Mouse (Mus musculus) stomach, adult 2 months (tissue): ENCODE results near the gene Gm9958. TPM values are rescaled to one million over a fixed set of nuclear protein-coding genes. Genes with fewer than 3 reads are reported as not detected.

ENCODE experiments used
- polyA plus RNA-seq: library from polyadenylated mRNA; depleted of rRNA; stranded (reverse); fragments of >200 nt; gene quantifications from 2 replicates; pipeline ENCODE4 v1.2.3, GENCODE M21; 2012; rRNA removed

Gene Gm9958
- 0.25 and 0.61 TPM in 2 replicates for polyA plus RNA-seq

DNA sequence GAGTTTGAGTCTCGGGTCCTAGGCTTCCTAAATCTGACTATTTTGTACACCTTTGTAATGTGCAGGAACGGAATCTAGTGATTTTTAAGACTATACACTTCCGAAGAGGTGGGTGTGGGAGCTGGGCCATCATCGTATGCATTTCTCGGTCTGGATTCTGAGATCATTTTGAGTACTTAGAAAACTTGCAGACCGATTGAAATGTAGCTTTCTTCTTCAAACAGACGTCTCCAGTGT lies at the start of gene Gm9958:
Gm9958 (plus strand) TSS at position 138 of the 237 bp plus-strand sequence.

DNA sequence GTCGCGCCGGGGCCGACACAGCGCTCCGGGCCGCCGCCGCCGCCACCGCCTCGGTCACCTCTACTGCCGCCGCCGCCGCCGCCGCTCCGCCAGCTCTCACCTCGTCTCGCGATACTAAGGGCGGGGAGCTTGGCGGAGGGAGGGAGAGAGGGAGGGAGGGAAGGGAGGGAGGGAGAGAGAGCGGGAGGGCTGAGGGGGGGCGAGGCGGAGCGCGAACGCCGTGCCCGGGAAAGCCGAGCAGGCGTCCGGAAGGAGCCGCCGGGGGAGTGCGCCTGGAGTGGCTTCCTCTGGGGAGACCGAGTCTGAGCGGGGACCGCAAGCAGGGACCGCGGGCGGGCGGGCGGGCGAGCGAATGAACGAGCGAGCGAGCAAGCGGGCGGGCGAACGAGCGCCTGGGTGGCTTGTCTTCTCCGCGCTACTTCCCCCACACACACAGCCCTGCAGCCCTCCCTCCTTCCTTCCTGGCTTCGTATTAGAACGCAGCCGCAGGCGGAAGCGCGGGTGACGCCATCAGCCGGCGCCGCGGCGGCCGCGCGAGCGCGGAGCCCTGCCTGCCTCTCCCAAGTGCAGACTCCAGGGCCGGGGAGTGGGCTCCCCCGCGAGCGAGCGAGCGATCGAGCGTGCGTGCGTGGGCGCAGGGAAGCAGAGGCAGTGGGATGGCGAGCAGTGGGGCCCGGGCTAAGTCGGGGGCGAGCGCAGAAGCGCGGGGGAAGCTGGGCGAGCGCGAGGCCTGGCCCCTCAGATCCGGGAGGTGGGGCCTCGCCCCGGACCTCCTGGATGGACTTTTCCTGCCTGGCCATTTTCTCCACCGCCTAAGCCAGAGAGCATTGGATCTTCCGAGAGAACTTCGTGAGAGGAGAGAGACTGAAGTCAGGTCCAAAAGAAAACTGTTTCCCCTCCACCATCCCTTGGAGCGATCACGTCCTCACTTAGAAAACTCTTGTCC lies 610 bp upstream of the Gm9958 start, which contains the start of gene Ankrd17:
Ankrd17 (minus strand) TSS at position 457 of the 946 bp plus-strand sequence.

Other genes starting within 250 kb of the Gm9958 start
- 18.0 and 29.3 TPM in 2 replicates for gene Cox18, start 143.2 kb upstream of the Gm9958 start, polyA plus RNA-seq
- gene Ankrd17, start 627 bp upstream of the Gm9958 start, polyA plus RNA-seq: 3.1 and 5.4 TPM in 2 replicates
- gene Alb, start 93.7 kb downstream of the Gm9958 start, polyA plus RNA-seq: 0.09 and 0.67 TPM in 2 replicates
- gene Afp, start 123.5 kb downstream of the Gm9958 start, polyA plus RNA-seq: 0.03 and 0.56 TPM in 2 replicates
- 0.02 and 0.09 TPM in 2 replicates for gene Afm, start 151.7 kb downstream of the Gm9958 start, polyA plus RNA-seq
- gene 5830473C10Rik, start 193.9 kb downstream of the Gm9958 start, polyA plus RNA-seq: 0.06 TPM in 1 of 2 replicates, not detected in the other